Mouse (Mus musculus): ENCODE results near the gene Eif5a. TPM values are rescaled to one million over a fixed set of nuclear protein-coding genes. Genes with fewer than 3 reads are reported as not detected.
"Not testable (repeated sequence)": the region's sequence is repeated elsewhere in the genome, so short reads cannot be mapped to it uniquely, and the experiment has no call there.

Gene Eif5a
- polyA plus RNA-seq, 1 experiment from 2014 or later, result 1,570 TPM

- H3K4me1 ChIP-seq, result no peaks in the 10 kb centered on the region
- ATAC-seq (ENCODE audit: insufficient number of reproducible peaks, low FRiP score, low TSS enrichment, low read depth), result no peak
- H3K4me2 ChIP-seq (replicated peaks), result no peak overlapping the region
- peaks cover 10% of the 10 kb centered on the region for H3K27me3 ChIP-seq
- H3K4me3 ChIP-seq (replicated peaks), result no peak overlapping the region
- no peaks in the 10 kb centered on the region for H3K36me3 ChIP-seq
- 76% methylated on average over 1 of the region's 1 CpGs for WGBS
- H3K9ac ChIP-seq, result no peak overlapping the region
- H3K27ac ChIP-seq (replicated peaks), result no peak overlapping the region
- H3K9me3 ChIP-seq (replicated peaks), result no peaks in the 10 kb centered on the region
These were observed 34.5 kb upstream of the Eif5a start for GRCm38 (mm10) chr11:69956218-69956617.

GRCm38 (mm10) chr11:69955618-69956017, 33.9 kb upstream of the Eif5a start:
- not testable (repeated sequence) for H3K27me3 ChIP-seq; H3K9ac ChIP-seq; ATAC-seq (ENCODE audit: insufficient number of reproducible peaks, low FRiP score, low TSS enrichment, low read depth); H3K4me3 ChIP-seq (replicated peaks); H3K4me1 ChIP-seq; H3K27ac ChIP-seq (replicated peaks); H3K9me3 ChIP-seq (replicated peaks); H3K4me2 ChIP-seq (replicated peaks); H3K36me3 ChIP-seq
- 74% methylated on average over 4 of the region's 4 CpGs for WGBS

GRCm38 (mm10) chr11:69953267-69953915, 31.6 kb upstream of the Eif5a start:
- no peak for ATAC-seq (ENCODE audit: insufficient number of reproducible peaks, low FRiP score, low TSS enrichment, low read depth)
- peaks cover 9% of the 10 kb centered on the region for H3K4me1 ChIP-seq
- H3K36me3 ChIP-seq, result no peaks in the 10 kb centered on the region
- H3K4me2 ChIP-seq (replicated peaks), result no peak overlapping the region
- H3K9ac ChIP-seq, result no peak overlapping the region
- H3K27me3 ChIP-seq, result no peaks in the 10 kb centered on the region
- WGBS, result 55% methylated on average over 11 of the region's 11 CpGs
- no peak overlapping the region for H3K4me3 ChIP-seq (replicated peaks)
- H3K27ac ChIP-seq (replicated peaks), result no peak overlapping the region
- no peaks in the 10 kb centered on the region for H3K9me3 ChIP-seq (replicated peaks)

- Histone ChIP-seq H3K27ac (replicated peaks) (no peak overlapping the region), H3K36me3 (no peaks in the 10 kb centered on the region), H3K4me1 (peaks cover 18% of the 10 kb centered on the region), H3K4me3 (replicated peaks) (no peak overlapping the region), H3K4me2 (replicated peaks) (no peak overlapping the region), H3K9ac (no peak overlapping the region), H3K9me3 (replicated peaks) (no peaks in the 10 kb centered on the region), H3K27me3 (no peaks in the 10 kb centered on the region)
- no peak for ATAC-seq (ENCODE audit: insufficient number of reproducible peaks, low FRiP score, low TSS enrichment, low read depth)
- WGBS, result 48% methylated on average over 1 of the region's 1 CpGs
These were observed 30.5 kb upstream of the Eif5a start for GRCm38 (mm10) chr11:69952274-69952673.

GRCm38 (mm10) chr11:69950807-69951459, 29.2 kb upstream of the Eif5a start:
- Histone ChIP-seq H3K9ac (no peak overlapping the region), H3K27me3 (no peaks in the 10 kb centered on the region), H3K9me3 (replicated peaks) (no peaks in the 10 kb centered on the region), H3K36me3 (no peaks in the 10 kb centered on the region), H3K4me3 (replicated peaks) (no peak overlapping the region), H3K4me1 (peaks cover 32% of the 10 kb centered on the region), H3K27ac (replicated peaks) (no peak overlapping the region), H3K4me2 (replicated peaks) (no peak overlapping the region)
- 40% methylated on average over 4 of the region's 4 CpGs for WGBS
- ATAC-seq (ENCODE audit: insufficient number of reproducible peaks, low FRiP score, low TSS enrichment, low read depth), result no peak

GRCm38 (mm10) chr11:69948763-69949150, 27.0 kb upstream of the Eif5a start:
- Histone ChIP-seq H3K9me3 (replicated peaks) (no peaks in the 10 kb centered on the region), H3K4me3 (replicated peaks) (peak overlapping the region; percentile 53), H3K4me2 (replicated peaks) (peak overlapping the region; percentile 81), H3K36me3 (peaks cover 17% of the 10 kb centered on the region), H3K27ac (replicated peaks) (peak overlapping the region; percentile 85), H3K9ac (no peak overlapping the region), H3K27me3 (no peaks in the 10 kb centered on the region), H3K4me1 (peaks cover 34% of the 10 kb centered on the region)
- ATAC-seq (ENCODE audit: insufficient number of reproducible peaks, low FRiP score, low TSS enrichment, low read depth), result peak; percentile 66
- WGBS, result 0% methylated on average over 14 of the region's 14 CpGs

GRCm38 (mm10) chr11:69948066-69948762, 26.5 kb upstream of the Eif5a start, which contains the start of gene Slc2a4:
Gene Slc2a4 (minus strand): TSS chr11:69948188.
- peak within 1 kb of the TSS; percentile 26 for H3K9ac ChIP-seq
- peak within 1 kb of the TSS; percentile 53 for H3K4me3 ChIP-seq (replicated peaks)

GRCm38 (mm10) chr11:69947337-69948065, 25.7 kb upstream of the Eif5a start:
- Histone ChIP-seq H3K36me3 (peaks cover 24% of the 10 kb centered on the region), H3K4me3 (replicated peaks) (peak overlapping the region; percentile 53), H3K4me1 (peaks cover 34% of the 10 kb centered on the region), H3K27me3 (no peaks in the 10 kb centered on the region), H3K27ac (replicated peaks) (peak overlapping the region; percentile 85), H3K9me3 (replicated peaks) (no peaks in the 10 kb centered on the region), H3K9ac (peak overlapping the region; percentile 26; the same call in 1 of the 2 replicates), H3K4me2 (replicated peaks) (peak overlapping the region; percentile 81)
- ATAC-seq (ENCODE audit: insufficient number of reproducible peaks, low FRiP score, low TSS enrichment, low read depth), result peak; percentile 11; the same call in 1 of the 2 replicates
- under 1% methylated on average over 29 of the region's 29 CpGs for WGBS

More at GRCm38 (mm10) chr11:69948066-69948762, 26.5 kb upstream of the Eif5a start, which contains the start of gene Slc2a4:
- peak; percentile 92 for ATAC-seq (ENCODE audit: insufficient number of reproducible peaks, low FRiP score, low TSS enrichment, low read depth)
- H3K9me3 ChIP-seq (replicated peaks), result no peaks in the 10 kb centered on the region
- H3K27ac ChIP-seq (replicated peaks), result peak within 1 kb of the TSS; percentile 85
- under 1% methylated on average over 33 of the region's 34 CpGs for WGBS
- H3K36me3 ChIP-seq, result peaks cover 20% of the 10 kb centered on the region
- H3K27me3 ChIP-seq, result no peaks in the 10 kb centered on the region
- H3K4me2 ChIP-seq (replicated peaks), result peak within 1 kb of the TSS; percentile 81
- H3K4me1 ChIP-seq, result peaks cover 34% of the 10 kb centered on the region

GRCm38 (mm10) chr11:69945997-69946891, 24.5 kb upstream of the Eif5a start:
- Histone ChIP-seq H3K27ac (replicated peaks) (no peak overlapping the region), H3K4me3 (replicated peaks) (peak overlapping the region; percentile 53), H3K9ac (no peak overlapping the region), H3K9me3 (replicated peaks) (no peaks in the 10 kb centered on the region), H3K4me1 (peaks cover 34% of the 10 kb centered on the region), H3K27me3 (no peaks in the 10 kb centered on the region), H3K36me3 (peaks cover 24% of the 10 kb centered on the region), H3K4me2 (replicated peaks) (peak overlapping the region; percentile 81)
- no peak for ATAC-seq (ENCODE audit: insufficient number of reproducible peaks, low FRiP score, low TSS enrichment, low read depth)
- 84% methylated on average over 18 of the region's 18 CpGs for WGBS

- Histone ChIP-seq H3K36me3 (peaks cover 24% of the 10 kb centered on the region), H3K4me3 (replicated peaks) (no peak overlapping the region)
- WGBS, result 74% methylated on average over 13 of the region's 13 CpGs
These were observed 23.5 kb upstream of the Eif5a start for GRCm38 (mm10) chr11:69945216-69945615.

More at GRCm38 (mm10) chr11:69945216-69945615, 23.5 kb upstream of the Eif5a start:
- H3K9ac ChIP-seq, result no peak overlapping the region
- no peaks in the 10 kb centered on the region for H3K27me3 ChIP-seq
- peaks cover 34% of the 10 kb centered on the region for H3K4me1 ChIP-seq
- H3K9me3 ChIP-seq (replicated peaks), result no peaks in the 10 kb centered on the region
- H3K27ac ChIP-seq (replicated peaks), result no peak overlapping the region
- ATAC-seq (ENCODE audit: insufficient number of reproducible peaks, low FRiP score, low TSS enrichment, low read depth), result no peak
- no peak overlapping the region for H3K4me2 ChIP-seq (replicated peaks)

All from embryonic facial prominence, embryonic 15.5 days (tissue).